Mouse (Mus musculus) forebrain, embryonic 10.5 days (tissue): ENCODE measurements at regions not wholly inside any gene's neighbourhood (a gene's known extent, or its start where the extent isn't known, plus 50 kb on each side); places are given as distances from the start of the nearest gene placed in this dataset.
A peak's percentile ranks its signal among the peaks of the same experiment; 100 is the strongest.

Source experiments
- DNase-seq: peaks from one replicate; pipeline ENCODE4 v3.0.0-alpha.2; 2017; ENCODE audit warnings: low spot score; ENCODE audit errors: extremely low spot score
- H3K27ac ChIP-seq: fragments of 300-500 bp; sonication (generic); 2 replicates; pipeline ENCODE4 v1.5.1; 2016; ENCODE audit warnings: mild to moderate bottlenecking
- H3K27me3 ChIP-seq: fragments of 300-500 bp; sonication (generic); 2 replicates; pipeline ENCODE4 v1.6.1; 2016; ENCODE audit warnings: mild to moderate bottlenecking; ENCODE audit not compliant: poor library complexity, severe bottlenecking
- H3K36me3 ChIP-seq: fragments of 300-500 bp; sonication (generic); replicated peaks from 2 replicates; pipeline ENCODE4 v1.6.1; 2016; ENCODE audit warnings: mild to moderate bottlenecking, moderate library complexity
- H3K4me1 ChIP-seq: fragments of 300-500 bp; sonication (generic); 2 replicates; pipeline ENCODE4 v1.6.1; 2016
- H3K4me3 ChIP-seq: fragments of 300-500 bp; sonication (generic); 2 replicates; pipeline ENCODE4 v1.5.1; 2016; ENCODE audit warnings: mild to moderate bottlenecking, moderate library complexity
- H3K9me3 ChIP-seq: fragments of 300-500 bp; sonication (generic); 2 replicates; pipeline ENCODE4 v1.6.1; 2016; ENCODE audit warnings: mild to moderate bottlenecking, moderate library complexity
- WGBS: fragments of 180-500 bp; shearing (Covaris S2); methylation state at CpG from one replicate; pipeline ENCODE4 v1.1.7; 2016; 5-methylcytosine and 5-hydroxymethylcytosine counted together

DNA sequence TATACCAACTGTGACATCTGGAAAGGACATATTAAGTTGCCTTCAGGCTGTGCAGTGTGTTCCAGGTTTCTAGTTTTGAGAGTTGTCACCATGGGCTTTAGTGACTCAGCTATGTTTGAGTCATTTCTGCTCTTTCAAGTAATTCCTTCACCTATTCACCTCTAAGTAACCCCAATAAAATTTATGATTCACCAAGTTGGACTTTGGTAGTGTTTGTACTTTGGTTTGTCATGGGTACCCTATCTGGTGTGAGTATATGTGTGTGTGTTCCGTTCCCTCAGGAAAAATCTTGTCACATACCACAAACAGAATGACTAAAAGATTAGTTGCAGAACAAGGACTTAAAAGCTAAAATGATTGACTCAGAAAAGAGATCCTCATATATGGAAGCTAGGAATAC, 76.8 kb upstream of the Crbn start:
- Histone ChIP-seq H3K4me3 (no peak overlapping the region), H3K27ac (no peak overlapping the region), H3K36me3 (no peaks in the 10 kb centered on the region), H3K27me3 (no peaks in the 10 kb centered on the region), H3K4me1 (no peaks in the 10 kb centered on the region), H3K9me3 (no peaks in the 10 kb centered on the region)
- DNase-seq = no peak
- 95% methylated on average over 1 of the region's 1 CpGs for WGBS

DNA sequence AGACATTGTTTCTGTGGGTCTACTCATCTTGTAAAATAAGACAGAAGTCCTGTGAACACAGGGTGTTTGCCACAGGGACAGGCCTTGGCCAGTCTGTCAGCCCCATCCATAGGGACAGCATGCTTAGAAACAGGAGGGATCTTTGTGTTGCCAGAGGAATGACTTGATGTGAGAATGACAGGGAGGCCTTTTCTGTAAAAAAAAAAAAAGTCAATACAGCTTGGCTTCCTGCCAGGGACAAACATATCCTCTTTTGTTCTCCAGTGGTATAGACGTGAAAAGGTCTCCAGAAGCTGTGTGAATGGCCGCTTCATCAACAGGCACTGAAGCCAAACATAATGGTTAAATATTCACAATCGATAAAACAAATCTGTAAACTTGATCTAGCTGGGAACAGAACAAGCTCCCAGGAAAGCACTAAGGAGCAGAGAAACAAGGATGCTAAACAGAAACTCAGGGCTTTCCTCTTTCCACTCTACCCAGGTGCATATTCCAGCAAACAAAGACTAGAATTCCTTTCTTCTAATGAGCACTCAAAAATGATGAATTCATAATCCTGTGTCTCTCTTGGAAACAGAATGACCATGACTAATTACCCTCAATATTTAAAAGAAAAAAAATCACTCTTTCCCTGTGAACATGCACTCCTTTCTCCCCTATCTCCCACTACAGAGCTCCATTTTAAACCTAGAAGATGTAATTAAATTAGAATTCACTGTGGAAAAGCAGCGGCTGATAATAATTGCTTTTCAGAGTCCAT, 92.2 kb upstream of the Crbn start:
- H3K4me3 ChIP-seq = no peak overlapping the region
- H3K4me1 ChIP-seq = peaks cover 17% of the 10 kb centered on the region
- no peaks in the 10 kb centered on the region for H3K9me3 ChIP-seq
- WGBS = 60% methylated on average over 4 of the region's 4 CpGs
- no peak for DNase-seq
- H3K36me3 ChIP-seq = no peaks in the 10 kb centered on the region
- 0 out of 2 replicates have a peak overlapping the region, but pooled peaks have one; percentile 1 for H3K27ac ChIP-seq
- H3K27me3 ChIP-seq = no peaks in the 10 kb centered on the region

DNA sequence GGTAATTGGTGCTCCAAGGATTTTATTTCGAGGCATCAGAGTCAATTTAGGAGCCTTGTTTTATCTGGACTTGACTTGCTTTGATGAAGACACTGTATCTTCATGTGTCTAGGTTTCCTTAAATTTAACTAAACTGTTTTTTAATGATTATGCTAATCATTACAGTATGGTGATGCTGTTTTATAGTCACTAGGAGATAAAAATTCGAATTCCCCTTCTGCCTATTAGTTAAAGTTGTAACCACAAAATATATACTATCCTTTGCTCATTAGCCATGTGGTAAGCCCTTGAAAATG, 92.7 kb upstream of the Crbn start:
- no peak for DNase-seq
- WGBS = 62% methylated on average over 2 of the region's 2 CpGs
- no peak overlapping the region for H3K27ac ChIP-seq

DNA sequence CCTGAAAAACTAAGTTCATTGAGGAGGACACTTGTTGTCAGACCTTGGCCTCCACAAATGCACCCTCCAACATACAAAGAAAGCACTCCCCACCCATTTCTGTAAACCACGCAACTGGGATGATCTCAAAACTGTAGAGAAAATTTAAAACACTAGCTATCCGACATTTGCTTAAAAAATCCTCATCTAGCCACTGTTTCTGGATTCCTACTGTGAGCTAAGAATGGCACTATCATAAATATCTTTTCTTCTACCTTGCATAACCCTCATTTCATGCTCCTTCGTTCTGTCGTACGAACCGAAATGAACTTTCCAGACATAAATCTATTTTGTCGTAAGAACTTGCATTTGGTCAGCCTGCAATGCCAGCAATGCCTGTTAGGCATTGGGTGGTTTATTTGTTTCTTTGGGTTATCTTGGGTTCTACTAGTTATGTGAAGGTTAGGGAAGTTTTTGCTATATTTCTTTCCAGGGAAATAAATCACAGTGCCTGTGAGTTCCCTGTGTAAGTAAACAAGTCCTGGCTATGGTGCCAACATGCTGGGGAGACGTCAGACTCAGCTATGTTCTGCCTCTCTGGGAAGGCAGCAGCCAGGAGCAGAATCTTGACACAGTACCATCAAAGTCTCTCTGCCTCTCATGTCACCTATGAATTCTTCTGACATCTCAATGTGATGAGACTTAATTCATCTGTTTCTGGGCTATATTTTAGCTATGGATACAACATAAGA, 104.2 kb upstream of the Crbn start:
- H3K4me1 ChIP-seq = no peaks in the 10 kb centered on the region
- no peaks in the 10 kb centered on the region for H3K9me3 ChIP-seq
- H3K4me3 ChIP-seq = no peak overlapping the region
- DNase-seq = no peak
- no peaks in the 10 kb centered on the region for H3K36me3 ChIP-seq
- H3K27ac ChIP-seq = no peak overlapping the region
- WGBS = 94% methylated on average over 8 of the region's 8 CpGs
- no peaks in the 10 kb centered on the region for H3K27me3 ChIP-seq

More for the DNA sequence above, 92.7 kb upstream of the Crbn start:
- H3K27me3 ChIP-seq = no peaks in the 10 kb centered on the region
- peaks cover 17% of the 10 kb centered on the region for H3K4me1 ChIP-seq
- no peaks in the 10 kb centered on the region for H3K36me3 ChIP-seq
- H3K9me3 ChIP-seq = no peaks in the 10 kb centered on the region
- H3K4me3 ChIP-seq = no peak overlapping the region

DNA sequence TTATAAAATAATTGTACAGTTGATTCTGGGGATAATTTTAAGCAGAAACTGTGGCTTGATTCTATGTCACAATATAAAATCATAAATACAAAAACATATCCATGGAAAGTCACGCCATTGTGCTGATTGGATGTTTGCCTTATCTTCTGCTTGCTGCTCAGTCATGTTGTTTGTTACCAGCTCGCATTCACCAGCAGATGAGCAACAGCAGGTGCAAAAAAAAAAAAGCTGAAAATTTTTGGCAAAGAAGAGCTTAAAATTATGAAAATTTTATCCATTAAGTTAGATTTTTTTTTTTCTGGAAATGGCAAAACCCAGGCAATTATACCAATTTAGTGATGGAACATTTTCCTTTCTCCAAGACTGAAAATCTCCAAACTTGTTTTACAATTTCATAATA, 115.2 kb upstream of the Crbn start:
- no peak for DNase-seq
- Histone ChIP-seq H3K4me3 (no peak overlapping the region), H3K27ac (no peak overlapping the region), H3K27me3 (no peaks in the 10 kb centered on the region), H3K4me1 (no peaks in the 10 kb centered on the region), H3K9me3 (no peaks in the 10 kb centered on the region), H3K36me3 (no peaks in the 10 kb centered on the region)
- 86% methylated on average over 2 of the region's 2 CpGs for WGBS

DNA sequence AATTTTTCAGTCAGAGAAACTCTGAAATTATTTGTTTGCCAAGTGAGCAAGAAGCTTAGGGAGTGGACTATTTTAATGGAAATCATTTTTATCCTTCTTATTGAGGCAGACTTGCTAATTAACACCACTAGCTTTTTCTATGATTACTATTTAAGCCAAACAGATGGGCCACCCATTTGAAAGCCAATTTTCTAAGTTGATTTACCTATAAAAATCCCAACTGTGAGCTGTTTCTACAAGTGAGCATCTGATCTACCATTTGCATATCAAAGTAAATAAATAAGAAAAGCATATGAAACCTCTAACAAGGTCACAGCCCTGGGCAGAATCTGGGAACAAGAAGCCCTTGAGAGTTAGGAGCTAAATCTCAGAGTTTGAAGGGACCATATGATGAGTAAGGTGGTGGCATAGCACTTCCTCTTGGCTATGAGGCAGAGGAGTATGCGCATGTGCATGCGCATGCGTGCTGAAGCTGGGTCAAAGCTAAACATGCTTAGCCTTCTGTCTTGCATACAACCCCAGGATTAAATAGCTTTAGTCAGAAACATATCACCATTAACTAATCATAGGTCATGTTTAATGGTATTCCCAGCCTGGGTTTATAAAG, 116.9 kb upstream of the Crbn start:
- DNase-seq = no peak
- Histone ChIP-seq H3K4me1 (no peaks in the 10 kb centered on the region), H3K9me3 (no peaks in the 10 kb centered on the region), H3K36me3 (no peaks in the 10 kb centered on the region), H3K27ac (no peak overlapping the region), H3K27me3 (no peaks in the 10 kb centered on the region), H3K4me3 (no peak overlapping the region)
- WGBS = 99% methylated on average over 3 of the region's 3 CpGs

DNA sequence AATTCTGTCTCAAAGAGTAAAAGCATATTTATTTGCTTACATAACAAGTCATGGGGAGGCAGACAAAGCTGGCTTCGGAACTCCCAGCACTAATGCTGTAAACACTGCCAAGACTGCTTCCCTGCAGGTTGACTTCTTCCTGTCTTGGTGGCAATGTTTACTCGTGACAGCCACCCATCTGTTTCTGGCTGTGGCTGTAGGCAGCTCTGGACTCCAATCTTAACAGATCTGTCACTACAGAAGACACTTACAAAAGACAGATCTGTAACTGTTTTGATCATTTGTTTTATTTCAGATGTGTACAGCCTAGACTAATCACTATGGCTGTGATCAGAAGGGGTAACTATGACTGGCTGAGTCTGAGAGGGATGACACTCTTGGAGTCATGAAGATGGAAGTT, 121.1 kb upstream of the Crbn start:
- Histone ChIP-seq H3K27ac (no peak overlapping the region), H3K27me3 (no peaks in the 10 kb centered on the region), H3K4me1 (no peaks in the 10 kb centered on the region), H3K9me3 (no peaks in the 10 kb centered on the region), H3K4me3 (no peak overlapping the region), H3K36me3 (no peaks in the 10 kb centered on the region)
- DNase-seq = no peak
- WGBS = 81% methylated on average over 2 of the region's 2 CpGs

DNA sequence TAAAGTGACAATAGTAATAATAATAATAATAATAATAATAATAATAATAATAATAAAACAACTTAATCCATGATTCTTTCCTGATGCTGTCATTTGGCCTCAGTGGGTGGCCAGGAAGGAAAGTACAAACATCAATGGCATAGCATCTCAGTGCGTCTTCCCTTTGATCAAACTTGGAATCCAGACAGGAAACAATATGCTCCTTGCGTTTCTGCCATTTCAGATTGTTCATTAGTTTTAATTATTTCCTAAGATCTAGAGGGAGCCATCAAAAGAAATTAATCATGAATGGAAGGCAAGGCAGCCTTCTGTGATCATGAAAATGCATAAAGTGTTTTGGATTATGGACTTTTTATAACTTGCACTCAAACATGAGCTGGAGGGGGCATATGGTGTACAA, 125.6 kb upstream of the Crbn start:
- 81% methylated on average over 2 of the region's 2 CpGs for WGBS
- H3K4me1 ChIP-seq = no peaks in the 10 kb centered on the region
- no peak for DNase-seq
- no peaks in the 10 kb centered on the region for H3K27me3 ChIP-seq
- H3K9me3 ChIP-seq = no peaks in the 10 kb centered on the region
- H3K4me3 ChIP-seq = no peak overlapping the region
- H3K27ac ChIP-seq = no peak overlapping the region
- no peaks in the 10 kb centered on the region for H3K36me3 ChIP-seq

DNA sequence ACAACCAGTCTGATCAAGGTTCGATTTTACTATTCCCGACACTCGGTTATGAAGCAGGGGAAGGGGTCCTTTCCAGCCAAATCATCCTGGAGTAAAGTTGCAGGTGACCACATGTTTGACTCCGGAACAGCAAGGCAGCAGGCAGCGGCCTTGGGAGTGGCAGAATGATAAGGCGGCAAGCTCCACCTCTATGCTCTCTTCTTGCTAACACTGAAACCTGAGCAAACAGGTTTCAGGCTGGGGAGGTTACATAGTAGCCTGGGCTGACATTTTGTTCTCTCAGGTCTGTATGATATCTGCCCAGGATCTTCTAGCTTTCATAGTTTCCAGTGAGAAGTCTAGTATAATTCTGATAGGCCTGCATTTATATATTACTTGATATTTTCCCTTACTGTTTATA, 133.7 kb upstream of the Crbn start:
- Histone ChIP-seq H3K36me3 (no peaks in the 10 kb centered on the region), H3K4me1 (no peaks in the 10 kb centered on the region), H3K27me3 (no peaks in the 10 kb centered on the region), H3K27ac (no peak overlapping the region), H3K9me3 (no peaks in the 10 kb centered on the region), H3K4me3 (no peak overlapping the region)
- no peak for DNase-seq
- 88% methylated on average over 6 of the region's 6 CpGs for WGBS

DNA sequence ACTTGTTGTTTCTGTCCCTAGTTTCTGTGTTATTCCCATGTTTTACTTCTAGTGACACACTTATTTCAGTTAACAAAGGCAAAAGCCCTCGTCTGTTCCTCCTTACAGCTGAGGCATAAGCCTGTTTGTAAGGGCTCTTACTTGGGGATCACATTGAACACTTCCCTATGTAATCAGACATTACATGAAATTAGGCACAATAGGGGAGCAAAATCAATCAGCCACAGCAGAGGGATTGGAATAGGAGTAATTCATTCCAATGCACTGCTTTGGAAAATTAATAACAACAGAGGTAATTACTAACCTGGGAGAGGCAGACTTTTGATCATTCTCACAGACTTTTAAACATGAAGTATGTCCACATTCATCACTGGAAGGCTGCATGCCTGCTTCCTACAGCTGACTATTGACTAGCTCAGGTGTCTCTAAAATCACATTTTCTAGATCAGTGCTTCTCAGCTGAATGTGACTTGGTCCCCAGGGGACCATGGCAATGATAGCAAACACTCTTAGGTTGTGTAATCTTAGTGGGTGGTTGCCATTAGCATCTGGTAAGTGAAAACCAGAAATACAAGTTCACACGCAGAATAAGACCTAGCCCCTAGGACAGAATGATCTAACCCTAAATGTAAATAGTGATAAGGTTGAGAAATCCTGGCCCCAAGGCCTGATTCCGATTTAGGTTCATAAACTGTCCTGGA, 146.5 kb upstream of the Crbn start:
- Histone ChIP-seq H3K27ac (no peak overlapping the region), H3K9me3 (no peaks in the 10 kb centered on the region), H3K36me3 (no peaks in the 10 kb centered on the region), H3K4me3 (no peak overlapping the region), H3K27me3 (no peaks in the 10 kb centered on the region), H3K4me1 (no peaks in the 10 kb centered on the region)
- 72% methylated on average over 3 of the region's 3 CpGs for WGBS
- no peak for DNase-seq

DNA sequence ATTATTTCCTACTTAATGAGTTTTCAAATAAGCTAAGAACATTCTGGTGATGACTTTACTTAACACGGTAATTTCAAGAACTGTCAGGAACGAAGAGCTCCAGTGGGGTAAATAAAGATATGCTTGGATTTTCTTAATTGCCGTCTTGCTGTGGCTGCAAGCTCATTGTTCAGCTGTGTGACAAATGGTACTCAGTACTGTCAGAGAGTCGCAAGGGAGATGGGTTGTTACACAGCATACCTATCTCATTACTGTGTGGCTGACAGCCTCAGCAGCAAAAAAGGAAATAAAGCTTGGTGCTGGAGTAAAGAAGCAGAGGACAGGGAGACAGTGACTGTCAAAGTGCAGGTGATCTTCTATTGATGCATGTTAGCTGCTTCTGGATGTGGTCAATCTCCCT, 151.0 kb upstream of the Crbn start:
- WGBS = 80% methylated on average over 4 of the region's 4 CpGs
- Histone ChIP-seq H3K9me3 (no peaks in the 10 kb centered on the region), H3K27ac (no peak overlapping the region), H3K36me3 (no peaks in the 10 kb centered on the region), H3K4me3 (no peak overlapping the region), H3K4me1 (no peaks in the 10 kb centered on the region), H3K27me3 (no peaks in the 10 kb centered on the region)
- DNase-seq = no peak

DNA sequence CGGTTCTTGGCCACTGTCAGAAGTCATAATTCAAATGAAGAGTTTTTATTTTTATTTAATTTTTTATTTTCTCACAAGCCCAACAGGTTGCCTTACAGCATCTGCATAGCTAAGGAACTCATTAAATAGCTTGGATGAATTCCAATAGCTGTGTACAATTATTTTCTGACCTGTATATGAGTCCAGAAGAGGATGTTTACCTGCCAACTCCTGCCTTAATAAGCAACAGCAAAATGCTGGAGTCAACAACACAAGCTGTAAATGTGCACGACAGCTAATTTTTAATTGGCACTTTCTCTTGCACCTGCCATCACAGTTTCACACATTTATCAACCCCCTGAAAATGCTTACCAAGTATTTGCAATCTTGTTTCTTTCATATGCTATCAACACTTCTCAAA, 161.4 kb upstream of the Crbn start:
- Histone ChIP-seq H3K27ac (no peak overlapping the region), H3K4me1 (no peaks in the 10 kb centered on the region), H3K9me3 (no peaks in the 10 kb centered on the region), H3K36me3 (no peaks in the 10 kb centered on the region), H3K4me3 (no peak overlapping the region), H3K27me3 (no peaks in the 10 kb centered on the region)
- DNase-seq = no peak
- WGBS = 94% methylated on average over 2 of the region's 2 CpGs

DNA sequence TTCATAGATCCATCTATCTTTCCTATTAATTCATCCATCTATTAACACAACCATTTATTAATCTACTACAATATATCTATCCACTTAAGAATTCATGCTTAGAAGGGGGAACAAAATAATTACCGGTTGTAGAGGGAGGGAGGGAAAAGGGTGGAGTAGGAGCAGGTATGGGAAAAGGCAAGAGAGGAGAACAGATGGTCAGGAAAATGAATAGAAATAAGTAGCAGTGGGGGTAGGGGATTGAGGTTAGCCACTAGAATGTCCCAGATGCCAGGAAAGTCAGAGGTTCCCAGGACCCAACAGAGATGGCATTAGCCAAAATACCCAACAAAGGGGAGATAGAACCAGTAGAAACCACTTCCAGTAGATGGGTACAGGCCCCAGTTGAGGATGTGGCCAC, 164.5 kb upstream of the Crbn start:
- Histone ChIP-seq H3K27ac (no peak overlapping the region), H3K9me3 (no peaks in the 10 kb centered on the region), H3K27me3 (no peaks in the 10 kb centered on the region), H3K4me3 (no peak overlapping the region), H3K36me3 (no peaks in the 10 kb centered on the region), H3K4me1 (no peaks in the 10 kb centered on the region)
- 96% methylated on average over 1 of the region's 1 CpGs for WGBS
- DNase-seq = no peak
